Mouse (Mus musculus): ENCODE measurements around the gene Scml4.

- TF ChIP-seq CTCF (IDR thresholded peaks at IDR 0.05; ENCODE audit: low read depth, low read length) = no peak
- TF ChIP-seq POLR2A (IDR thresholded peaks at IDR 0.05; ENCODE audit: borderline replicate concordance, low read depth, low read length) = no peak
Observed at GRCm38 (mm10) chr10:42890365-42890764, 30.2 kb downstream of the Scml4 start.
